Mouse (Mus musculus) spleen, adult 2 months (tissue): ENCODE measurements at regions not wholly inside any gene's neighbourhood (a gene's known extent, or its start where the extent isn't known, plus 50 kb on each side); places are given as distances from the start of the nearest gene placed in this dataset.

ENCODE experiments used
- DNase-seq, 2 experiments: peaks; one replicate each; pipeline versions ENCODE4 v3.0.0 to v3.0.0-alpha.2; 2012 to 2021; ENCODE audit warnings: low spot score in 2 of 2, low read depth in 1 of 2
- H3K27ac ChIP-seq: fragments of 200-500 bp; 2 replicates; pipeline ENCODE4 v1.5.1; 2012; ENCODE audit warnings: low read length, inconsistent platforms; ENCODE audit not compliant: insufficient read depth
- H3K27me3 ChIP-seq: fragments of 200-500 bp; 2 replicates; pipeline ENCODE4 v1.6.1; 2012; ENCODE audit warnings: mild to moderate bottlenecking, moderate library complexity, low read length, inconsistent platforms; ENCODE audit not compliant: control insufficient read depth, insufficient read depth
- H3K36me3 ChIP-seq: fragments of 200-500 bp; 2 replicates; pipeline ENCODE4 v1.6.1; 2012; ENCODE audit warnings: mild to moderate bottlenecking, low read length, inconsistent platforms; ENCODE audit not compliant: control insufficient read depth, insufficient read depth
- H3K4me1 ChIP-seq: fragments of 200-500 bp; 2 replicates; pipeline ENCODE4 v1.6.1; 2011; ENCODE audit warnings: inconsistent platforms; ENCODE audit not compliant: control insufficient read depth, insufficient read depth, insufficient read length
- H3K4me3 ChIP-seq: fragments of 200-500 bp; 2 replicates; pipeline ENCODE4 v1.5.1; 2011; ENCODE audit warnings: mild to moderate bottlenecking, inconsistent platforms; ENCODE audit not compliant: insufficient read depth, insufficient read length; ENCODE audit errors: extremely low read depth
- CTCF ChIP-seq: fragments of 200-500 bp; IDR thresholded peaks from 2 replicates; pipeline ENCODE4 v1.5.1; 2011; ENCODE audit warnings: mild to moderate bottlenecking, inconsistent platforms; ENCODE audit not compliant: insufficient read depth, insufficient read length, insufficient replicate concordance; ENCODE audit errors: extremely low read depth
- POLR2A ChIP-seq: fragments of 200-500 bp; IDR thresholded peaks from 2 replicates; pipeline ENCODE4 v1.6.1; 2011; ENCODE audit warnings: low read depth, low read length, inconsistent platforms
- WGBS: fragments of 180-500 bp; shearing (Covaris S2); methylation state at CpG from one replicate; pipeline ENCODE4 v1.1.7; 2018; 5-methylcytosine and 5-hydroxymethylcytosine counted together

DNA sequence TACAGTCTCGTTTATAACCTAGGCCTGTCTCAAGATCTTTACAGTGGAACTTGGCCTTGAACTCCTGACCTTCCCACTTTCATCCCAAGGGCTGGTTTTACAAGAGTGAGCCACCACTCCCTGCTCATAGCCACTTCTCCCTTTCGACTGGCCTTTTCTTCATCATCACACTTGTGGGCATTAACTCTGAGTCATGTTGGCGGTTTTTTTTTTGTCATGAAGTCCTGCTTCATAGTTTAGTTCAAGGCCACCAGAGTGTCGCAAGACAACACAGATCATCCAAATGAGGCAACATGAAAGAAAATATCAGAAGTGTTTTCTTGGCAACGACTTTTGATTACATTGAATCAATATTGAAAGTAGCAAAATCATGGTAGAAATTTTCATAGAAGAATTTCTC lies 284.5 kb downstream of the Maf start:
- TF ChIP-seq CTCF (no peak), POLR2A (no peak)
- 77% methylated on average over 5 of the region's 5 CpGs for WGBS
- Histone ChIP-seq H3K27me3 (no peaks in the 10 kb centered on the region), H3K27ac (no peak overlapping the region), H3K4me3 (no peak overlapping the region), H3K4me1 (no peaks in the 10 kb centered on the region; the same call in 1 of the 2 replicates), H3K36me3 (no peaks in the 10 kb centered on the region)
- DNase-seq, result no peak

DNA sequence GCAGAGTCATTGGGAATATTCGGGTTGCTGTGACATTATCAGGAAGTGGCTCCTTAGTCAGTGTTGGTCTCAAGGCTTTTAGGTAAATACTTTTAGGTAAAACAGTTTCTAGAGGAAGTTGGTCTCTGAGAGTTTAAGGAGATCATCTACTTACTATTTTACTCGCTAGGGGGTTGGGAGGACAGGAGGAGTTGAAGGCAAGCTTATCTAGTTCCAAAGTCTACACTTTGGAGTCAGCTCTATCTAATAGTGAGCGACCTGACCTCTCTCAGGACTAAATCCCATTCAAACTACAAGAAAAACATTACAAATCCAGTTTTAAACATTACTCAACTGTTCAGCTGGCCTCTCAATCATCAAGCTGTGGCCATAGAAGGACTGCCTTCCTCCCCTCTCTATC lies 287.1 kb downstream of the Maf start:
- H3K36me3 ChIP-seq, result no peaks in the 10 kb centered on the region
- WGBS, result 62% methylated on average over 3 of the region's 3 CpGs
- TF ChIP-seq CTCF (no peak), POLR2A (no peak)

DNA sequence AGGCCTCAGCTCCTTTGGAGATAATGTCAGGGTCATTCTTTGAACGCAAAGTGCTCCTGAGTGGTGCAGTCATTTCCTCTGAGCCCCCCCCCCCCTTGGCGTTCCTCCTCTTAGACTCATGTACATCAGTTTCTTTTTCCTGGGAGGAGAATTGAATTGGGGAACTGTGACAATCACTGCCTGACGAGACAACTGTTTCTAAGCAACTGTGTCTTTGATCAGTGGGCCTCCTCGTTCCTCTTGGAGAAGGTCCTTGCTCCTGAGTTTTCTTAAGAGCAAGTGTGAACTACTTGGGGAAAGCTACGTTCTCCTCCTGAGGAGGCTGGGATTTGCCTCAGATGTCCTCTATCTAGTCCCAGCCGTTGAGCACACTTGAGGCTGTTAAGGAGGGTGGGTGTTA lies 287.5 kb downstream of the Maf start:
- Histone ChIP-seq H3K36me3 (no peaks in the 10 kb centered on the region), H3K4me1 (no peaks in the 10 kb centered on the region; the same call in 1 of the 2 replicates), H3K4me3 (no peak overlapping the region), H3K27me3 (no peaks in the 10 kb centered on the region; the same call in 1 of the 2 replicates), H3K27ac (no peak overlapping the region)
- WGBS, result 38% methylated on average over 6 of the region's 6 CpGs
- TF ChIP-seq CTCF (no peak), POLR2A (no peak)
- DNase-seq, result no peak

More for the DNA sequence above, 287.1 kb downstream of the Maf start:
- Histone ChIP-seq H3K27me3 (no peaks in the 10 kb centered on the region; the same call in 1 of the 2 replicates), H3K27ac (no peak overlapping the region), H3K4me3 (no peak overlapping the region), H3K4me1 (no peaks in the 10 kb centered on the region; the same call in 1 of the 2 replicates)
- DNase-seq, result no peak

DNA sequence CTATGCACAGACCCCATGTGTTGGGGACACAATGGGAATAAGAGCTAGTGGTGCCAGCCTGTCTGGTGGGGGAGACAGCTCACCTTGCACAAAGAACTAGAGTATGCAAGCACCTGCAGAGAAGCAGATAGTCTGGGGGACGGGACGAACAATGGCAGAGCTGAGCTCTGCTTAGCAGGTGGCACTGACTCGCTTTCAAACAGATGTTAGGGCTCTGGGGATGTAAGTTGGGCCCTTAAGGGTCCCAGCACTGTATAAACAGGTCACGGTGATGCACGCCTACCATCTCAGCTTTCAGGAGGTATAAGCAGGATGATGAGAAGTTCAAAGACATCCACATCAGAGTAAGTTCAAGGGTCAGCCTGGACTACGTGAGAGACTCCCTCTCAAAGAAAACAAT lies 289.5 kb downstream of the Maf start:
- no peak for DNase-seq
- Histone ChIP-seq H3K4me1 (peaks cover 9% of the 10 kb centered on the region; the same call in 1 of the 2 replicates), H3K27me3 (no peaks in the 10 kb centered on the region; the same call in 1 of the 2 replicates), H3K36me3 (no peaks in the 10 kb centered on the region), H3K27ac (no peak overlapping the region), H3K4me3 (no peak overlapping the region)
- 32% methylated on average over 6 of the region's 6 CpGs for WGBS
- no peak for TF ChIP-seq POLR2A
- no peak for TF ChIP-seq CTCF

DNA sequence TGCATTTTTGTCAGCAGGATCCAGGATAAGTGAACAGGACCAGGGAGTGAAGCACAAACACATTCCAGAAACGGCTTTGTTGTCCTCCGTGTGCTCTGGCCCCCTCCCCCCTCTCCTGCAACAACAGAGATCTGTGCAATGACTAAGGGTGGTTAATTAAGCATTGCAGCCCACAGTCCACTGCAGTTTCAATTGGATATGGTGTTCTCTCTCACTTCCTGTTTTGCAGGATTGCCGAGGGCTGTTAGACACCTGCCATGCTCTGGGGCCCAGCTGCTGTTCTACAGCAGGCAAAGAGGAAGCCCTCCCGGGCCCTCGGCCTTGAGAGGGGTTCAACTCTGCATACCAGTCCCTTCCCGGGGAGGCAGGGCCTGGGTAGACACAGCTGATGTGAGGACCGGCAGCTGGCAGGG lies 293.5 kb downstream of the Maf start:
- TF ChIP-seq POLR2A (no peak), CTCF (no peak)
- DNase-seq, result peak; percentile 70
- H3K27ac ChIP-seq, result no peak overlapping the region
- 3% methylated on average over 7 of the region's 7 CpGs for WGBS
- H3K36me3 ChIP-seq, result no peaks in the 10 kb centered on the region
- no peaks in the 10 kb centered on the region; the same call in 1 of the 2 replicates for H3K27me3 ChIP-seq
- H3K4me1 ChIP-seq, result peaks cover 16% of the 10 kb centered on the region; the same call in 1 of the 2 replicates
- no peak overlapping the region for H3K4me3 ChIP-seq

DNA sequence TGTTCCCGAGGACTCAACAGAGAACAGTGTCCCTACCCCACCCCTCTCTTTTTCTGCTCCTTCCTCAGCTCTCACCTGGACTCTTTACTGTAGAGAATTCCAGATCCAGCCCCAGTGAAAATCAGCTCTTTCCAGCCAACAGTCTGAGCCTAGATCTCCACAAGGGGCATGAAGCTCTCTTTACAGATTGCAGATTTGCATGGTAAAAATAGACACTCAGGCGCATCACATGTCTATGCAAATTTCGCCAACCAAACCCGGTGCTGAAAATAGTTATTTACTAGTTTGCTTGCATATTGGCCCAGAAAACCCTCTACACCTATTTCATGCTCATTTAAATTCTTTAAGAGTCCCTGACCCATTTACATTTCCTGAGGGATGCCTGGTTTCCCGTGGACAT lies 295.8 kb downstream of the Maf start:
- 51% methylated on average over 5 of the region's 5 CpGs for WGBS

DNA sequence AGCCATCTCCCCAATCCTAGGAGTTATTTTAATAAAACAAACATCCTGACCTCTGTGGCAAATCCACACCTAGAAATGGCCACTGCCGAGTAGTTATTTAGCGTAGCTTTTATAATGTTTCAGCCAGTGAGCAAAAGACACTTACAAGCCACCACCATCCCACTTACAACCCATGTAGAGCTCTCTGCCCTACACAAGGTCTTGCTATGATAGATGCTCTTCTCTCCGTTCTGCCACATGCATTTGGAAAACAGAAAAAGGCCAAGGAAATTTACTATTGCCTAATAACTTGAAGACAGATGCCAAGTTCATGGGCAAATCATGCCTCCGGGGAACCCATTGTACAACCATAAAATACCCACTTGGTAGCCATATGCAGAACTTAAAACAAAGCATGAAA lies 296.5 kb downstream of the Maf start:
- Histone ChIP-seq H3K36me3 (no peaks in the 10 kb centered on the region), H3K4me3 (no peak overlapping the region), H3K27ac (no peak overlapping the region), H3K27me3 (no peaks in the 10 kb centered on the region; the same call in 1 of the 2 replicates), H3K4me1 (peaks cover 16% of the 10 kb centered on the region; the same call in 1 of the 2 replicates)
- DNase-seq, result no peak
- 94% methylated on average over 4 of the region's 4 CpGs for WGBS
- TF ChIP-seq POLR2A (no peak), CTCF (no peak)

More for the DNA sequence above, 295.8 kb downstream of the Maf start:
- peak; percentile 20 to 56 for DNase-seq
- Histone ChIP-seq H3K27me3 (no peaks in the 10 kb centered on the region; the same call in 1 of the 2 replicates), H3K4me1 (peaks cover 16% of the 10 kb centered on the region; the same call in 1 of the 2 replicates), H3K36me3 (no peaks in the 10 kb centered on the region), H3K4me3 (no peak overlapping the region), H3K27ac (no peak overlapping the region)
- TF ChIP-seq CTCF, result no peak
